8 mouse cellular contexts compared by ENCODE assay signal in genomic region chr3:102366188-102366587, GRCm38 (mm10).
DNase-seq lines count a peak whose midpoint lies in the region; ATAC-seq and TF ChIP-seq lines count a peak whose summit lies in the region.
"Had no signal": no experiment of that assay in that cellular context is flagged by ENCODE, and none has a peak within 500 bp of the region (broad histone marks: within the 10 kb centered on the region; RNA-seq: fewer than 3 reads in every experiment).

No protein-coding gene starts in this region.

- no peak overlapping the region for H3ac ChIP-seq in C2C12 (ENCODE audit: control insufficient read depth, insufficient read length, low read depth)

- peak; percentile 61 for ATAC-seq in heart, embryonic 13.5 days (ENCODE audit: extremely low read depth, insufficient number of reproducible peaks, low FRiP score, low TSS enrichment)
- ATAC-seq in kidney, embryonic 15.5 days (replicated peaks; ENCODE audit: low FRiP score), result peak; percentile 80

- no peaks in the 10 kb centered on the region for H3K36me3 ChIP-seq in C2C12 (ENCODE audit: control insufficient read depth, insufficient read depth)
- no peaks in the 10 kb centered on the region for H3K36me3 ChIP-seq in heart, embryonic 13.5 days
- no peaks in the 10 kb centered on the region for H3K36me3 ChIP-seq in kidney, embryonic 15.5 days
- no peaks in the 10 kb centered on the region for H3K36me3 ChIP-seq in midbrain, embryonic 10.5 days

- no peak overlapping the region for H3K9ac ChIP-seq in heart, embryonic 13.5 days
- H3K9ac ChIP-seq in kidney, embryonic 15.5 days, result no peak overlapping the region

- no peak overlapping the region for H3K4me2 ChIP-seq in heart, embryonic 13.5 days
- no peak overlapping the region for H3K4me2 ChIP-seq in kidney, embryonic 15.5 days

- H3K79me2 ChIP-seq in C2C12 (ENCODE audit: control insufficient read depth, insufficient read depth), result no peaks in the 10 kb centered on the region

- 38% methylated on average over 6 of the region's 6 CpGs for WGBS in heart, embryonic 13.5 days
- 48% methylated on average over 6 of the region's 6 CpGs for WGBS in kidney, embryonic 15.5 days
- WGBS in midbrain, embryonic 10.5 days, result 80% methylated on average over 6 of the region's 6 CpGs

- no peak overlapping the region; the same call in 1 of the 2 replicates for H3K27ac ChIP-seq in heart, embryonic 13.5 days (replicated peaks)
- no peak overlapping the region for H3K27ac ChIP-seq in kidney, embryonic 15.5 days
- no peak overlapping the region for H3K27ac ChIP-seq in midbrain, embryonic 10.5 days (replicated peaks)

- H3K4me3 ChIP-seq in C2C12 (ENCODE audit: insufficient read depth, poor library complexity, severe bottlenecking), result no peak overlapping the region
- no peak overlapping the region for H3K4me3 ChIP-seq in heart, embryonic 13.5 days
- H3K4me3 ChIP-seq in kidney, embryonic 15.5 days (replicated peaks), result no peak overlapping the region
- no peak overlapping the region for H3K4me3 ChIP-seq in midbrain, embryonic 10.5 days

- peak; percentile 75 for DNase-seq in adrenal gland, adult 2 months
- no peak for DNase-seq in midbrain, embryonic 10.5 days (ENCODE audit: low spot score)
- DNase-seq in cerebellum, postnatal 25 days, result no peak
- DNase-seq in right cerebral cortex, postnatal 25 days, result no peak
- DNase-seq: thymus, adult 18-20 months had no signal

- no peaks in the 10 kb centered on the region for H3K79me3 ChIP-seq in C2C12 (ENCODE audit: low read depth)

- no peak for TF ChIP-seq CTCF in C2C12 (IDR thresholded peaks at IDR 0.05; ENCODE audit: control insufficient read depth, insufficient read depth, insufficient read length)

- no peaks in the 10 kb centered on the region for H3K27me3 ChIP-seq in C2C12 (ENCODE audit: control insufficient read depth, insufficient read depth, insufficient read length)
- H3K27me3 ChIP-seq in heart, embryonic 13.5 days (replicated peaks), result 0 out of 2 replicates have a peak, but pooled peaks cover 5% of the 10 kb centered on the region
- H3K27me3 ChIP-seq in kidney, embryonic 15.5 days, result no peaks in the 10 kb centered on the region
- peaks cover 97% of the 10 kb centered on the region for H3K27me3 ChIP-seq in midbrain, embryonic 10.5 days (ENCODE audit: low read depth, poor library complexity, severe bottlenecking)

- H3K9me3 ChIP-seq in heart, embryonic 13.5 days, result no peaks in the 10 kb centered on the region; the same call in 1 of the 2 replicates
- no peaks in the 10 kb centered on the region for H3K9me3 ChIP-seq in kidney, embryonic 15.5 days (replicated peaks)
- no peaks in the 10 kb centered on the region; the same call in 1 of the 2 replicates for H3K9me3 ChIP-seq in midbrain, embryonic 10.5 days (replicated peaks)

- H3K4me1 ChIP-seq in heart, embryonic 13.5 days, result peaks cover 7% of the 10 kb centered on the region; the same call in 1 of the 2 replicates
- H3K4me1 ChIP-seq in kidney, embryonic 15.5 days, result no peaks in the 10 kb centered on the region
- no peaks in the 10 kb centered on the region for H3K4me1 ChIP-seq in midbrain, embryonic 10.5 days

TF ChIP-seq in C2C12, 6 proteins besides CTCF, POLR2A, EP300 and RAD21:
- TF ChIP-seq USF1 (IDR thresholded peaks at IDR 0.05; ENCODE audit: low read depth), result peak; percentile 76
- no peak for TF ChIP-seq MYOG (IDR thresholded peaks at IDR 0.05; ENCODE audit: control insufficient read depth, extremely low read depth, insufficient read length)
- TF ChIP-seq CEBPB (IDR thresholded peaks at IDR 0.05; ENCODE audit: low read depth), result no peak
- TF ChIP-seq MAX (IDR thresholded peaks at IDR 0.05), result peak; percentile 100
- TF ChIP-seq FOSL1 (IDR thresholded peaks at IDR 0.05; ENCODE audit: insufficient read depth, low read length, poor library complexity, severe bottlenecking), result peak; percentile 1
- TF ChIP-seq MYOD1 (IDR thresholded peaks at IDR 0.05; ENCODE audit: control insufficient read depth, insufficient read length, low read depth), result no peak
TF ChIP-seq in C2C12: peak in this region for 3.
